Mouse (Mus musculus): Measurements from ENCODE around the gene Vwa7.

The Vwa7 gene

GRCm38 (mm10) chr17:35019894-35020293, 3.5 kb downstream of the Vwa7 start:
- in situ Hi-C loops (cut with MboI, MseI), result loop anchor here (10.0 kb wide), 1 partner anchor 45 kb away; the partner anchor contains the start of genes Ly6g6c and Mpig6b

- in situ Hi-C loops (cut with MboI, MseI), result no loop called here
Measured at GRCm38 (mm10) chr17:35020551-35020950, 4.2 kb downstream of the Vwa7 start.

DNA sequence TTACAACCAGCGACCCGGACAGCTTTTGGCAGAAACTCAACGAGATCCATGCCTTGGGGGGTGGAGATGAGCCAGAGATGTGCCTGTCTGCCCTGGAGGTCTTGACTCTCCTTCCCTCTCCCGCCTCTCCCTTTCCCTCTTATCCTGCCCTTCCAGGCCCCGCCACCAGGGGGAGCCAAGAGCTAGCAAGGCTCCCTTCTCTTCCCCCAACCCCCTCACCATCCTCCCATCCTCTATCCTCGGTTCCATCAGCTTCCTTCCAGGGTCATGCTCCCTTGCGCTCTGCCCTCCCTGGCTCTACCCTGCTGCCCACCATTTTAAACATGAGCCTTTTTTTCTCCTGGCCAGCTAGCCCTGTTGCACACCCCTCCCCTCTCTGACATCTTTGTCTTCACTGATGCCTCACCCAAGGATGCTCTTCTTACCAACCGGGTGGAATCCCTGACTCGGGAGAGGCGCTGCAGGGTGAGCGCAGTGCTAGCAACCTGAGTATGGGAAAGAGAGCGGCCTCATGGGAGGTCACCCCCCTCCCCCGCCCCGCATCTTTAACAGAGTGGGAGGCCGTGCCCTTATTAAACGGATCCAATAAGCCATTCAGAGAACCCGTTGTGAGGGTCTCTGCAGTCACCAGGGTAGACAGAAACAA, 4.9 kb downstream of the Vwa7 start:
- in situ Hi-C loops (cut with MboI, MseI), result no loop called here

- in situ Hi-C loops (cut with MboI, MseI), result no loop called here
Measured at GRCm38 (mm10) chr17:35021842-35022477, 5.6 kb downstream of the Vwa7 start.

GRCm38 (mm10) chr17:35022541-35023060, 6.2 kb downstream of the Vwa7 start:
- in situ Hi-C loops (cut with MboI, MseI), result no loop called here

GRCm38 (mm10) chr17:35023221-35023620, 6.8 kb downstream of the Vwa7 start:
- in situ Hi-C loops (cut with MboI, MseI), result no loop called here

DNA sequence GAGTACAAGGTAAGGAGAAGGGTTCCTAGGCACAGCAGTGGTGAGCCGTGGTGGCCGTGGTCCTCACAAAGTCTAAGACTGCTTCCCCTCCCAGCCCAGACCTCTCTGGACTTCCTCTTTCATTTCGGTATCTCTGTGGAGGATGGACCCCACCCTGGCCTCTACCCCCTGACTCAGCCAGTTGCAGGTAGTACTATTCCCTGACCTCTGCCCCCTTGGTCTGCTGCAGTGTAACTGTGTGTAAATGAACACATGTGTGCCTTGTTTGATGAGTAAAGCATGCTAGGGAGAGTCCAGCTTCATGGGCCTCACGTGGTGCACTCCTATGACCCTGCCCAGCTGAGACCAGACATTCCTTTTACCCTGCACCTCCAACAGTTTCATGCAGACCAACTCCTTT, 7.4 kb downstream of the Vwa7 start:
- in situ Hi-C loops (cut with MboI, MseI), result no loop called here

DNA sequence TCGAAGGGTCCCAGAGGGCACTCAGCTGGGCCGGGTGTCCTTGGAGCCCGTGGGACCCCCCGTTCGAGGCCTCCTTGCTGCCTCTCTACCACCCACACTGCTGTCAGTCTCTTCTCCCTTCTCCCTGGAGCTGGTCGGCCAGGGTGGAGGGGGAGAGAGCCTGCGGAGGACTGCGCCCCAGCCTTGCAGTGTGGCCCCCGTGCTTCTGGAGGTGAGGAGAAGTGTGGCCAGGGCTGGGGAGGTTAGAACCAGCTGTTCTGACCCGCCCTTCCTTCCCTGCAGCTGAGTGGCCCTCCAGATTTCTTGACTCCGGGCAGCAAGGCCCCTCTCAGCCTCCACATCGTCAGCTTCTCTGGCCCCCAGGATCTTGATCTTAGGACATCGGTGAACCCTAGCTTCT, 7.9 kb downstream of the Vwa7 start:
- in situ Hi-C loops (cut with MboI, MseI), result no loop called here

DNA sequence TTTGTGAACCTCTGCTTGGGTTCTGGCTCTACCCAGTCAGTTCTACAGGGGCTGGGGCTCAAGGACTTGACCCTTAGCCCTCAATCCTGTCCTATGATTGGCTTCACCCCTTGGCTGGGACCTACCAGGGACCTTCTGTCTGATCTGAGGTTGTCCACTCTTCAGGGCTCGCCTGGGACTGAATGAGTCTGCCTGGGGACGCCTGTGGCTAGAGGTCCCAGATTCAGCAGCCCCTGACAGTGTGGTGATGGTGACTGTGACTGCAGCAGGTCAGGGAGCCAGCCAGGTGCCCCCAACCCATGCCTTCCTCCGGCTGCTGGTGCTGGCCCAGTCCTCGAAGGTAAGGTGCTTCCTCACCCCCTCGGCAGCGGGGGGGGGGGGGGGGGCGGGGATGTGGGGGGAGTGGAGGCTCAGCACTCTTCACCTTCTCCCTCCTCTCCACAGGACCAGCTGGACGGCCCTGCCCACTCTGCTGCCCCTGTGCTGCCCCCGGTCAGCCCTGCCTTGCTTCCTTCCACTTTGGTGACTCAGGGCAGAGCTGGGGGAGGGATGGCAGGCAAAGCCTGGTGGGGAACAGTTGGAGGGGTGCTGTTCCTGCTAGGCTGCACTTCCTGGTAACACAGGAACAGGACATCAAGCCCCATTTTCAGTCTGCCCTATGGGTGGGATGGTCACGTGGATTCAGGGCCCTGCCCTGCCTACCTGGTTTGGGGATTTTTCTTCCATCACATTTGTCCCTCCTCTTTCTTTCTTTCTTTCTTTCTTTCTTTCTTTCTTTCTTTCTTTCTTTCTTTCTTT, 8.5 kb downstream of the Vwa7 start:
- in situ Hi-C loops (cut with MboI, MseI), result no loop called here

GRCm38 (mm10) chr17:35026206-35026605, 9.8 kb downstream of the Vwa7 start:
- in situ Hi-C loops (cut with MboI, MseI), result no loop called here

GRCm38 (mm10) chr17:35027277-35028068, 11.1 kb downstream of the Vwa7 start, which contains the start of gene Sapcd1:
Sapcd1 (minus strand) TSS chr17:35028016.
- in situ Hi-C loops (cut with MboI, MseI), result no loop called here

- in situ Hi-C loops (cut with MboI, MseI), result no loop called here
Measured at GRCm38 (mm10) chr17:35028315-35028714, 11.9 kb downstream of the Vwa7 start.

GRCm38 (mm10) chr17:35029691-35030532, 13.5 kb downstream of the Vwa7 start:
- in situ Hi-C loops (cut with MboI, MseI), result loop anchor here (5.0 kb wide), 1 partner anchor 72 kb away; no protein-coding TSS in a partner anchor

DNA sequence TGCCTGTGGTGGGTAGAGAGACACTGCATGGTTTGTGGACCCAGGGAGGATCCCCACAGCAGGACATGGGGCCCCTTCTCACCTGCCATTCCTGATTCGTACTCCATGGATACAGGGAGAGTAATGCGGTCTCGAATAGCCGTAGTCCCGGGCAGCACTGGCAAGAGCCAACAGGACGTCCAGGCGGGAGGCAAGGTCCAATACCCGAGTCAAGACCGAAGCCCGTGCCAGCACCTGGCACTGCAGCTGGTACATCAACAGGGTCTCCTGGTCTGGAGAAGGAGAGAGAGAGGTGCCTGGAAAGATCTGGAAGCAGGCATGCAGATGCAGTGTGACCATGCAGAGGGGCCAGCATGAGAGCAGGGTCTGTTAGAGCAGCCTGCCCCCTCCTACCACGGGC, 14.9 kb downstream of the Vwa7 start:
- in situ Hi-C loops (cut with MboI, MseI), result loop anchor here (5.0 kb wide), 1 partner anchor 71 kb away; no protein-coding TSS in a partner anchor

GRCm38 (mm10) chr17:35031880-35032279, 15.5 kb downstream of the Vwa7 start:
- in situ Hi-C loops (cut with MboI, MseI), result loop anchor here (5.0 kb wide), 1 partner anchor 70 kb away; no protein-coding TSS in a partner anchor

DNA sequence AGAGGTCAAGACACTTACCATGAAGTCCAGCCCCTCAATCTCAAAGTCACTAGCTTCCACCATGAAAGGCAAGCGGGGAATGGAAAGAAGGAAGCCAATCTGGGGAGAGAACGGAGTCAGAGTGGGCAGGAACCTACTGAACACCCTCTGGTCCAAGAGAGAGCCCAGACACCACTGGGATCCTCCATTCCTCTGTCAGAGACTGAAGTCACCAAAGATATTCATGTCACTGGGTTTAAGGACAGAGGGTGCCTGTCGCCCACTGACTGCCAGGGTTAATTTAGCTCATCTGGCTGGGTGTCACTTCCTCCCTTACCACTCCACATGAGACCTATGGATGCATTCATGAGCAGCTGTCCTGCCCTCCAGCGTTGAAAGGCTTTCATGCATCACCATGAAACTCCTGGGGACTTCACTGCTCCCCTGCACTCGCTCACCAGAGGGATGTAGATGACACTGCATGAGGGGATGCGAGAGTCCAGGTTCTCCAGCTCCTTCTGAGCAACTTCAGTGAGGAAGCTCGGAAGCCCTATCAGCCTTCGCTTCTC, 16.0 kb downstream of the Vwa7 start:
- in situ Hi-C loops (cut with MboI, MseI), result loop anchor here (5.0 kb wide), 1 partner anchor 70 kb away; no protein-coding TSS in a partner anchor

DNA sequence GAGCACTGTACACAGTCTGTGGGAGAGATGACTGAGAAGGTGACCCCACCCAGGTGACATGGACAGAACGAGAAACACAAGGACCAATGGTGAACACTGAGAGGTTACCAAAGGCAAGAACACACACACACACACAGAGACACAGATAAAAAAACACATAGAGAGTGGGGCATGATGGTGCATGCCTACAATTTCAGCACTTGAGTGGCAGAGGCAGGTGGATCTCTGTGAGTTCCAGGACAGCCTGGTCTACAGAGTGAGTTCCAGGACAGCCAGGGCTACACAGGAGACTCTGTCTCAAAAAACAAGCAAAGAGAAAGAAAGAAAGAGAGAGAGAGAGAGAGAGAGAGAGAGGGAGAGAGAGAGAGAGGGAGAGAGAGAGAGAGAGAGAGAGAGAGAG, 17.3 kb downstream of the Vwa7 start:
- in situ Hi-C loops (cut with MboI, MseI), result loop anchor here (5.0 kb wide), 1 partner anchor 69 kb away; no protein-coding TSS in a partner anchor

DNA sequence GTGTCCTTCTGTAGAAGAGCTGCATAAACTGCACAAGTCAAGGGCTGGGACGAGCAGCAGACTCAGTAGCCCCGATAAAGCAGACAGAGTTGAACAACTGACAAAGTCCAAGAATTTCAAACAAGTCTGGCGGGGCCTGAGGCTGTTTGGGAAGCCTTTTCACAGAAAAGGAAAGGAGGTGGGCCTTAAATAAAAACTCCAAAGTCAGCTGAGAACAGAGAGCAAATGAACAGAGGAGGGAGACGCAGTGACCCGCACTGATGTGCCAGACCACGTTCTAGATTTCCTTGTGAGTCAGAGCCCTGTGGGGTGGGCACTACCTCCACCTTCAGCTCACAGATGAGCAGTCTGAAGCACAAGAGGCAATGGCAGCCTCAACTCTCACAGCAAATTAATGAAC, 18.5 kb downstream of the Vwa7 start:
- in situ Hi-C loops (cut with MboI, MseI), result loop anchor here (5.0 kb wide), 1 partner anchor 67 kb away; no protein-coding TSS in a partner anchor

DNA sequence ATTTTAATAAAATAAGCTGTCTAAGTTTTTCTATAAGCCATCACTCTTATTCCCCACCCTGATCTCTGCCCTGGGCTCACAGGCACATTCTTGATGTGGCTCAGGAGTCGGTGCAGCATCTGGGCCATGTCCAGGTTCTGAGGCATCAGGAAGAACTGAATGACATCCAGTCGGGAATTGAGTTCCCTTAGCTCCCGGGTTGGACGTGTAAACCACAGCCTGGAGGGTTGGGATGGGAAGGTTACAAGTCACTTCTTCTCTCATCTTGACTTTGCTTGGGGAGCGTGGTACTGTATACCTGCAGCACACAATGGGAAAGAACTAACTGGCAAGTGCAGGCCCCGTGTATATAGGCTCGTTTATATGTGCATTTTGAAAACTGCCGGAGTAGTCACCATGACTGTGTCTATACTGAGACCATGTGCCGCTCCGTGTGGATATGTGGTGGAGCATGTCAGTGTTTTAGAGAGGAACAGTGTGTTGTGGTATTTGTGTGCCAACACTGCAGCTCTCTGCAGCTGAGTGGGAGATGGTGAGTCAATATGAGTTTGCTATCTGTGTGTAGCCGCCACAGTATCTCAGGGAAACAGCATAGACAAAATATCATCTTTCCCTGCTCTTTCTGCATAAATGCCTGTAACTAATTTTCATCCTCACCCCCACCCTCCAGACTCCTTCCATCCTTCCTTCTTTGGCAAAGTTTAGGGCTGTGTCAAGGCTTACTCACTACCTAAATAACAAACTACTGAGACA, 22.9 kb downstream of the Vwa7 start:
- in situ Hi-C loops (cut with MboI, MseI), result no loop called here

Measured in T-helper 2 cell (primary cell).